Mouse (Mus musculus) regulatory T cell (primary cell): ENCODE results near the gene Cant1.

ENCODE experiments used
- in situ Hi-C: fragments of 300-600 bp; cut with MboI, MseI; formaldehyde crosslinking; loops from one replicate; pipeline ENCODE4 v1.15.1; 2025; ENCODE audit warnings: high pct_unique_total_duplicates

Gene Cant1

GRCm38 (mm10) chr11:118374506-118374905, 44.4 kb downstream of the Cant1 start:
- in situ Hi-C loops = no loop called here

- in situ Hi-C loops = no loop called here
Measured at GRCm38 (mm10) chr11:118372641-118373040, 46.2 kb downstream of the Cant1 start.

GRCm38 (mm10) chr11:118371876-118372275, 47.0 kb downstream of the Cant1 start:
- in situ Hi-C loops = no loop called here

GRCm38 (mm10) chr11:118369657-118370056, 49.2 kb downstream of the Cant1 start:
- in situ Hi-C loops = no loop called here

- in situ Hi-C loops = no loop called here
Measured at GRCm38 (mm10) chr11:118369251-118369650, 49.6 kb downstream of the Cant1 start.

- in situ Hi-C loops = no loop called here
Measured at GRCm38 (mm10) chr11:118368330-118368729, 50.6 kb downstream of the Cant1 start.

GRCm38 (mm10) chr11:118366559-118366958, 52.3 kb downstream of the Cant1 start:
- in situ Hi-C loops = no loop called here

GRCm38 (mm10) chr11:118366108-118366507, 52.8 kb downstream of the Cant1 start:
- in situ Hi-C loops = no loop called here

- in situ Hi-C loops = no loop called here
Measured at GRCm38 (mm10) chr11:118365171-118365570, 53.7 kb downstream of the Cant1 start.

- in situ Hi-C loops = loop anchor here (5.0 kb wide), 1 partner anchor 37 kb away; no protein-coding TSS in a partner anchor
Measured at GRCm38 (mm10) chr11:118364021-118364420, 54.9 kb downstream of the Cant1 start.

GRCm38 (mm10) chr11:118362971-118363518, 55.8 kb downstream of the Cant1 start:
- in situ Hi-C loops = loop anchor here (5.0 kb wide), 1 partner anchor 36 kb away; no protein-coding TSS in a partner anchor

GRCm38 (mm10) chr11:118362501-118362900, 56.4 kb downstream of the Cant1 start:
- in situ Hi-C loops = loop anchor here (5.0 kb wide), 1 partner anchor 35 kb away; no protein-coding TSS in a partner anchor

GRCm38 (mm10) chr11:118360907-118361341, 58.0 kb downstream of the Cant1 start:
- in situ Hi-C loops = loop anchor here (5.0 kb wide), 1 partner anchor 34 kb away; no protein-coding TSS in a partner anchor

- in situ Hi-C loops = loop anchor here (5.0 kb wide), 1 partner anchor 33 kb away; no protein-coding TSS in a partner anchor
Measured at GRCm38 (mm10) chr11:118360491-118360890, 58.4 kb downstream of the Cant1 start.
